Mouse (Mus musculus): ENCODE measurements at regions not wholly inside any gene's neighbourhood (a gene's known extent, or its start where the extent isn't known, plus 50 kb on each side); places are given as distances from the start of the nearest gene placed in this dataset.

DNA sequence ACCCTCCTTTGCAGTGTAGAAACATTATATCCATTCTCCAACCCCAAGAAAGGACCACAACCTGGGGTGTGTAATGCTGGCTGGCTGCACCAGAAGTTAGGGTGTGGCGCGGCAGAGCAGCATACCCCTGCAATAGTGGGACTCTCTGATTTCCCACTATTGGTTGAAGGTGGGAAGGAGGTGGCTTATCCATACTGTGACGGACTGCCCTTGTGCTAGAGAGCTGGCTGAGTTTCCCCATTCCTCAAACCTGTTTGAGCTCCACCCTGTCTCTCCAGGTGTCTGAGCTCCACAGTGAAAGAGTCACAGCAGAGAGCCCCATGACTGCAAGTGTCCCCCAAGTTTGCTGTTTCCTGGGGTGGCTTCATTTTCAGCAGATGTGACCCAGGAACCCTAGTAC, 79.6 kb downstream of the Sik1 start:
- no peak for ATAC-seq (ENCODE audit: poor library complexity, severe bottlenecking)

DNA sequence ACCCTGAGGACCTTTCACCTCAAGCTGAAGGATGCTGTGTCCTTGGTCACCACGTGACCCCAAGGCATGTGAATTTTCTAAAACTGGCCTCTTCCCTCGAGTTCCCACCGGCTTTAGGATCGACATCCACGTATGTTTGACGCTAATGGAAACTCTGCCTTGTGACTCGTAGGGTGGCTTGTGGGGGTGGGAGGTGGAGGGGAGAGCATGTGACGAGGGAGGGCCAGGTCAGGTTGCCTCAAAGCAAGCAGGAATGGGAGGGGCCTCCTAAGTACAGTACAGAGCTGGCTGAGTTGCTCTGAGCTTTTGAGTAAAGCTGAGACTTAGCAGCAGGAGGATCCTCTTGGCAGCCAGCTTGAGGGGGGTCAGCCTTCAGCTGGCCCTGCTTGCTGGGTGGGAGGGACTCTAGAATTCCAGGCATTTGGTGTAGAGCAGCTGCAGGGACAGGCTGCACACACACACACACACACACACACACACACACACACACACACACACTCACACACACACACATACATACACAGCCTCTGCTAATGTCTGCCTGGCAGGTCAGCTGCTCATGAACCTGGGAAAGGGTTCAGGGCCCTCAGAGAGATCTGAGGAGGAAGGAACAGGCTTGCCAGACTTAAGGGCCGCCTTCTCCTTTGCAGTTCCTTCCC, 78.5 kb downstream of the Sik1 start:
- no peak for ATAC-seq (ENCODE audit: poor library complexity, severe bottlenecking)

DNA sequence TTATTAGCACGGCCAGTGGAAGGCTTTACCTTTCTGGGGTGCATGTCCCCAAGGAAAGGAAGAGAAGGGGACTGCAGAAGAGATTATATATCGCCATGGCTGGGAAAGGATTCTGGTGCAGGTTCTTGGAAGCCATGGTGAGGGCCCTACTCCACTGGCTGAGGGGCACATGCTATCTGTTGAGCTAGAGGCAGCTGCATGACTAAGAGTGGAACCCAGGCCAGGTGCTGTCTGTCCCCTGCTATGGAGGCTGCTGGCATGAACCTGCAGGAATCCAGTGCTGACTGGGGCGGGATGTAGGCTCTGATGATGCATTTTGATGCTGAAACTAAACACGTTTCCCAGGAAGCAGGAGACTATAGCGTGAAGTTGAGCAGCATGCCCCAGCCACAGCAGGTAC, 77.9 kb downstream of the Sik1 start:
- no peak for ATAC-seq (ENCODE audit: poor library complexity, severe bottlenecking)

DNA sequence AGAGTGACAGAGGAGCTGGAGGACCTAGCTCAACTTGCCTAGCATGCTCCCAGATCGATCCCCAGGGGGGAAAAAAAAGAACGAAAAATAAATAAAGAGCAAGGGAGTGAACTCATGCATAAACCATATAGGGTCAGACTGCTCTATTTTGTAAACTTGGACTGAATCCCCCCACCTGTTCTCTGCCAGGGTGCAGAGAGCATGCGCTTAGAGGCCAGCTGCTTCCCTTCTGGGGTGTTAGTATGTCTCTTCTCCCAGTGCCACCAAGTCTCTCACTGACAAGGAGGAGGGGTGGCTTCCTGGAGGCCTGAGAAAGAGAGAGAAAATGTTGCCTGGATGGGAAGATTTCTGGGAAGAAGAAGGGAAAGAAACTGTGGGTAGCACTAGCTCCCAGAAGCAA, 76.1 kb downstream of the Sik1 start:
- ATAC-seq (ENCODE audit: poor library complexity, severe bottlenecking), result no peak

- ATAC-seq (ENCODE audit: poor library complexity, severe bottlenecking), result no peak
Measured at GRCm38 (mm10) chr17:31782251-31782650, 73.4 kb downstream of the Sik1 start.

GRCm38 (mm10) chr17:31783071-31783470, 72.5 kb downstream of the Sik1 start:
- ATAC-seq (ENCODE audit: poor library complexity, severe bottlenecking), result no peak

GRCm38 (mm10) chr17:31788316-31788715, 67.3 kb downstream of the Sik1 start:
- no peak for ATAC-seq (ENCODE audit: poor library complexity, severe bottlenecking)

DNA sequence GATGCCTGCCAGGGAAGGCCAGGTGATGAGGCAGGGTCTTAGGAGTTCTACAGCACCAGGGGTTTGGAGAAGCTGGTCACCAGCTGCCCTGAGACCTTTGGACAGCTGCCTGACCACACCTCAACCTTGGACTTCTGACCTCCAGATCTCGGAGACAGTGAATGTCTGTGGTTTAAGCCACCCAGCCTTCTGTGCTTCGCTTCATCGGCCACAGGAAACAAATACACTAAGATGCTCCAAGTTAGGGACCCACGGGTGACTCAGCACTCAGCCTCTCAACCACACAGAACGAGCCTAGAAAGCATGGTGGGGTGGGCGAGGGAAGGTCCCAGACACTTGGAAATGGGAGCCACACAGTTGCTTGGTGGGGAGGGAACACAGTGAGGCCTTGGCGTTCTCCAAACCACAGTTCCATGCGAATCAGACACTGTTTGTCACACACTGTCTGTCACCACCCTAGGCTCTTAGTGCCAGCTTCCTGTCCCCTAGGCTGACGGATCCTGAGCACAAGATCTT, 66.5 kb downstream of the Sik1 start:
- peak; percentile 34; the same call in 1 of the 2 replicates for ATAC-seq (ENCODE audit: poor library complexity, severe bottlenecking)

- ATAC-seq (ENCODE audit: poor library complexity, severe bottlenecking), result no peak
Measured at GRCm38 (mm10) chr17:31789906-31790279, 65.7 kb downstream of the Sik1 start.

DNA sequence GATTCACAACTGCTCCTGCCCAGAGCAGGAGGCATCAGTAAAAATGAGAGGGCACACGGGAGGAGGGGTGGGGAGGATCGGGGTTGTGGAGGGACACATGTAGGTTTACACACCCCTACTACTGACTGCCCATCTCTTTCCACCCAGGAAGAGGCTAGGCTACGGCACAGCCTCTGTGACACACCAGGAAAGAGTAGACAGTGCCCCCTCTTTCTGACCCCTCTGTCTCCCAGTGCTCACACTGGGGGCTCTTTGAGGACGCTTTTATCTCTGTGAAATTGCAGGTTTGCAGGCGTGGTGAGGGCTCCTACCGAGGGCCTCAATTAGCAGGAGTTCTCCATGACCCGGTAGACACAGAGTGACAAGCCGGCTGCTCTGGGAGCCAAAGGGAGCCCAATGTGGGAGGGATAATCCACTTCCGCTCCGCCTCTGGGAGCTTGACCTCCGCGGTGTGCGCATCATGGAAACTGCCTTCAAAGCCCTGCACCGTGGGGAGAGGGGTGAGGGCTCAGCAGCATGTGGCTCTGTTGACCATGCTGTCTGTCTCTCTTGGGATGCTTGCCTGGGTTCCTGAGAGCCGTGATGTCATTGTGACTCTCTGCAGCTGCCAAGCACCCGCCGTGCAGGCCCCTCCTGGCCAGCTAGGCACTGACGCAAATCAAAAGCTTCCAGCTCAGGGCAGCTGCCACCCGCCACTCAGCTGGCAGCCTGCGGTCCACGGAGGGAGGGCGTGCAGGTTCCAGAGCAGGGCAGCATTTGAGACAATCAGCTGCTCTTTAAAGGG, 65.1 kb downstream of the Sik1 start:
- ATAC-seq (ENCODE audit: poor library complexity, severe bottlenecking), result no peak

GRCm38 (mm10) chr17:31791656-31792055, 63.9 kb downstream of the Sik1 start:
- no peak for ATAC-seq (ENCODE audit: poor library complexity, severe bottlenecking)

GRCm38 (mm10) chr17:31793040-31793439, 62.6 kb downstream of the Sik1 start:
- ATAC-seq (ENCODE audit: poor library complexity, severe bottlenecking), result no peak

DNA sequence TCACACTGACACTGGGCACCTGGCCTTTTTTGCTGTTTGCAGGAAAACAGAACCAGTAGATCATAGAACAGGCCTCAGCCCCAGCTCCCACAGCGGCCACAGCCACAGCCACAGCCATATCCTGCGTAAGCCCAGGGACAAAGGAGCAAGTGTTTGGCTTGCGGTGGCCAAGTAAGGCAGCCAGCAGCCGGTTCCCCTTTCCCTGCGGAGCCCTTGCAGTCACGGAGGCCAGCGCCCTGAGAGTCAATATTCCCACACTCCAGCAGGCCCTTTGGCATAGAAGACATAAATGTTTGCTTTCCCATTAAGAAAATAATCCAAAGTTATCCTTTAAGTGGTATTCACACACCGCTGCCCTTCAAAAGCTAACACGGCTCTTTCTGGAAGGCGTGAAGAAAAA, 62.1 kb downstream of the Sik1 start:
- peak; percentile 81 for ATAC-seq (ENCODE audit: poor library complexity, severe bottlenecking)

DNA sequence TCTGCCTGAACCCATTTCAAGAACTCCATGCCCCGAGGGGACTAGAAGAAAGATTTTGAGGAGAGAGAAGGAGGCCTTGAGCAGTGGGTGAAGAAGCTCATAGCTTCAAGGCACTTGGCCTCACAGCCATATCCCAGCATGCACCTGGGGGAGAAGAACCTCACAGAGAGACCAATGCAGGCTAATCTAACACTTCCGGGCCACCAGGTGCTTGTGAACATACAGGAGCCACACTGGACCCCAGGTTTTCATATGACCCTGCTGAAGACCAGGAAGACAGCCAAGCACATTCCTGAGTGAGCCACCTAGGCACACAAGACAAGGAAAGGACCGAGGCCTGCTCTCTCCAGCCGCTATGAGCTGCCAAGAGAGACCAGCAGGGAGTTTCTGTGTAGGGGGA, 61.6 kb downstream of the Sik1 start:
- ATAC-seq (ENCODE audit: poor library complexity, severe bottlenecking), result no peak

All from megakaryocyte, adult 5-6 weeks (primary cell).